Mouse (Mus musculus) adrenal gland, postnatal 36 days (tissue): ENCODE data around the gene Tmem217. TPM values are rescaled to one million over a fixed set of nuclear protein-coding genes. Genes with fewer than 3 reads are reported as not detected.
A peak's percentile ranks its signal among the peaks of the same experiment; 100 is the strongest.

Experiments used
- DNase-seq, 2 experiments: peaks; one replicate each; pipeline ENCODE4 v3.0.0; 2021; ENCODE audit warnings: mixed read lengths in 1 of 2
- long read RNA-seq, 2 experiments: library from polyadenylated mRNA; stranded (forward); transcript quantifications; one replicate each; pipeline ENCODE4 v2.0.0; 2021; ENCODE audit warnings: borderline sequencing depth in 2 of 2
- total RNA-seq, 2 experiments: library from RNA; stranded (reverse); gene quantifications; 2 replicates each; pipeline ENCODE4 v1.2.3; 2021

The Tmem217 gene
- not detected for total RNA-seq
- long read RNA-seq, experiment 1, result 0 reads
- long read RNA-seq, experiment 2, result 0 reads

DNA sequence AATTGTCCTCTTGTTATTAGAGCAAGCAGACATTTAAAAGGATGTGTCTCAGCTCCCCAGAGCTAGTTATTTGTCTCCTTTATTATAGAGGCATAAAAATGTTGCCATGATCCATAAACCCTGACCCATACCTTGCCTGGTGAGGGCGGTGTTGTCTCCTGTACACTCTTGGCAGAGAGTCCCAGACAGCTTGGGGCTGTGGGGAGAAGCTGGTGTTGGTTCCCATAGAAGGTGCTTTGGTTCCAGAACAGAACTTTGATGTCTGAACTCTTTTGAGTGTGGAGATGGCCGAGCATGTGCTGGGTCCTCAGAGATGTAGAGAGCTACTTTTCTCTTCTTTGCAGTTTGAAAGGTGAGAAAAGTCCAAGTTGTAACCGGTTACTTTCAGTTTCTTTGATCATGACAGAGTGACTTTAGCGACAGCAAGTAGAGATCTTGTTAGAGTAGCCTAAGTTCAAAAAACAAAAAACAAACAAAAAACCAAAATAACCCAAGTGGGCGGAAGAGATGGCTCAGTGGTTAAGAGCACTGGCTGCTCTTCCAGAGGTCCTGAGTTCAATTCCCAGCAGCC, at the start of gene Tmem217:
Gene Tmem217, minus strand, starts transcription at position 224 of the 571 bp plus-strand sequence.
- no peak for DNase-seq

DNA sequence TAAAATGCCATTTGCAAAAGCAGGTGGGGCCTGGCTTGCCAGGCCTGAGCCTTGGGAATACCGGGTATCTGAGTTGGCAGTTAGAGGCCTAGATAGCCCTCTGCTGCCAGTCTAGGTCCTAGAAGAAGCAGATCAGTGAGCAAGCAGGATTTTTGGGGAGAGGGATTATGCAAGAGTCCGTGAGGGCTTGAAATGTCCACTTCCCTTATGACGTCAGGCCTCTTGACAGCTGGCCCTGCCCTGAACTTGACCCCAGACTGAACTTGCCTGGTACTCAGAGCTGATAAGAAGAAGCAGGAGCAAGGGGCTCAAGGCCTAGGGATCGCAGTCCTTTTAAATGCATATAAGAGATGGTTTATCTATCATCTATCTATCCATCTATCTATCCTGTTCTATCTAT, 49.2 kb upstream of the Tmem217 start:
- DNase-seq, result peak; percentile 49 to 53

DNA sequence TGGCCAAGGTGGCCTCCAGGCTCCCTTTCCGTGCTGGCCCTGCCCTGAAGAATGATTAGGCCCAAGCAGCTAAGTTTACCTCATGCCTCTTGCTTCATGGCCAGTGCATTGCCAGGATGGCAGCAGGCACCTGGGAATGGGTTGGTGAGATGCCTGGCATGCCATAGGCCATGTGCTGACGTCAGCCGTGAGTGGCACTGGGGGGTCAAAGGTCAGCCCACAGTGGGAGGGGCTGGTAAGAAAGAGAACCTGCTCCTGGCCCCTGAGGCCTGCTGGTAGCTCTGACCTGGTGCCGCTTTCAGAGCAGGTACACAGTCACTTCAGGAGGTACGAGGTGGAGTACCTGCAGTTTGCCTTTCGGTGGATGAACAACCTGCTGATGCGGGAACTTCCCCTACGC, 47.4 kb upstream of the Tmem217 start:
- no peak for DNase-seq

DNA sequence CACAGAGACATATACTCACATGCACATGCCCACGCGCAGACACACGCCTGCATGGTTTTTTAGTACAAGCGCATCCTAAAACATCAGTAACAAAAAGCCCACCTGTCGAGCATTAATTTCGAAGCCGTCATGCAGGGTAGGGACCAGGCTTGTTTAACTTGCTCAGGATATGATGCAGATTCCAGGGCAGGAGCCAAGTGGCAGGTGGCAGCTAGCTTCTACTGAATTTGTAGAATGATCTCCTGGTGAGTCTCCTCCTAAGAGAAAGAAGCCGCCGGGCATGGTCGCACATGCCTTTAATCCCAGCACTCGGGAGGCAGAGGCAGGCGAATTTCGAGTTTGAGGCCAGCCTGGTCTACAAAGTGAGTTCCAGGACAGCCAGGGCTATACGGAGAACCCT, 46.9 kb upstream of the Tmem217 start:
- DNase-seq, result no peak

DNA sequence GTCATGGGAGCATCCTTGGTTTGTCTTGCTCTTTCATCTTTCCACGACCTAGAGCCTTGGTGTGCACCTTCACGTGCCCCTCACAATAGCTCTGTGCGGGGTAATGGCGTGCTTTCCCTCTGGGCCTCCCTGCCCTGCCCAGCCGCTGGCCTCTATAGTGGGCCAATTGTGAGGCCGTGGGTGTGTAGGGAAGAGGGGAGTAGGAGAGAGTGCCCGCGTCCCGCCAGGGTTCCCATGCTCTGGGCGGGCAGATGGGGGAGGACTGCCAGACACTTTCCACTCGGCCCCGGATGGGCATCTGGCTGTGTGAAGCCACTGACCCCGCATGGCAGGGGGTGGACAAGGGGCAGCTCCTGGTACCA, 44.6 kb upstream of the Tmem217 start:
- no peak for DNase-seq

DNA sequence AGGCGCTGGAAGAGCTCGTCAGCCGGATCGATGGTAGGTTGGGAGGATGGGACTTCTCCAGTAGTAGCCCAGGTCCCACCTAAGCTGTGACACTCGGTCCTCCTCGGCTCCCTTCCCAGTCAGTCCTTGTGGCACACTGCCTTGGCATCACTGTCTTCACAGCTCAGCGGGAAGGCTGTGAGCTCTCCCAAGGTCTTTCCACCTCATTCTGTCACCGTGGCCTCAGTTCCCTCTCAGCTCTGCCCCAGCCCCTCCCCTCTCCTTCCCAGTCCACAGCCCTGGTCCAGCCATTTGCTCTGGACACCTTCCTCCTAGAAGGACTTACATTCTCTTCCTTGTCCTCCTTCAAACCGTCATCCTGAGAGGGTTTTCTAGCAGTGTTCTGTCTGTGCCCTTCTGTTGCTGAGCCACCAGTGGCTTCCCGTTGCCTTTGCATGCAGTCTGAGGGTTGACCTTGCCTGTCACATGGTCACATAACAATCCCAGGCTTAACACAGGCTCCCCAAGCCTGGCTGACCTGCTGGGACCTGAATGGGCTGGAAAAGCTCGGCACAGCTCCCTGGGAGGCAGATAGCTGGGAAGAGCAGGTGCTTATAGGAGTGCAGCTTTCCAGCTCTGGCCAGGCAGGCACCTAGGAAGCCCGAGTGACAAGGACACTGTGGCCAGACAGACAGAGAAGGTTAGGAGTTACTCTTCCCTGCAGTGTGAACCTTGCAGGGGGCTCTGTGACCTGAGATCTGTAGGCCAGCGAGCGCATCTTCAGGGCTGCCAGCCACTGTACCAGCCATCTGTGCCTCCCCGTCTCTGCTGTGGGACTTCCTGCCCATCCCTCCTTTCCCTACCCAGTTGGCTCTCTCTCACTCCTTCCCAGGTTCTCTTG, 43.9 kb upstream of the Tmem217 start:
- peak; percentile 52 to 61 for DNase-seq

DNA sequence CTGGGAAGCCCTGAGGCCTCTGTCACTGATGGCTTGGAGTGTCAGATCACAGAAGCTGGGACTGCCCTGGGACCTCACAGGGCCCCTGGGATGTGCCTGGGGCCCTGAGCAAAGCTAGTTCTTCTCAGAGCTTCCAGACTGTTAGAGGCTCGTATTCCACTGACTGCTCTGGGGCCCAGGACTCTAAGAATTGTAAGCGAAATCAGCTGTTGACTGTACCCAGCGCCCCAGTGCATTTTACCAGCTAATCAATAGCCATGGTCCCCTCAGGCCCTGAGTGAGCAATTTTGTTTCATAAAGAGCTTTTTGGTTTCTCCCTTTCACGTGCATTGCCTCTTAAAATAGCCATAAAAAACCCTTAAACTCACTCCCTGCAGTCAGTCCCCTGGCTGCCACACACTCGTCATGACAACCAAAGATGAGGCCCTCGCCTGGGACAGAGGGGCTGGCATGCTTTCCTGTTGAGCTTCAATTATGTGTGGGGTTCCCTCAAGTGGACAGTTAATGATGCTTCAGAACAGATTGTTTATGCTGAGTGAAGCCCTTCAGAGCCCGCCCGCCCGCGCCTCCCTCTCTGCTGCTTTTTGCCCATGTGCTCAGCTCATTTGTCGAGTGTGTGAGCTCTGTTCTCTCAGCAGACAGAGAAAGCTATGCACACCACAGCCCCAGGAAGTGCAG, 37.2 kb upstream of the Tmem217 start:
- no peak for DNase-seq

DNA sequence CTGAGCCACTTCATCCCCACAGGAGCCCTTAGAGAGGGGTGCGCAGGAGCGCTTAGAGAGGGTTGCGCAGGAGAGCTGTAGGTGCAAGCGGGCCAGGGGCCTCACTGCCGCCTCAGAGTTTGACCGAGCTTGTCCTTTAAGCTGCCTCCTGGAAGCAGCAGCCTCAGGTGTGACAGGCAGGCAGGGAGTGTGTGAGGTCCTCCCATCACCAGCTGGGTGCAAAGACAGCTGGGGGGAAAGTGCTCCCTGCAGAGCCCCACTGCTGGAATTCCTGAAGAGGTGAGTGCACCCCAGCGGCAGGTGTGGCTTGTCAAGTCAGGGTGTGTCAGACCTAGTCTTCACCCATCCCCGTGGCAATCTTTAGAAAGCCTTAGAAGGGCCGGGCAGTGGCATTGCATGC, 34.7 kb upstream of the Tmem217 start:
- no peak for DNase-seq

DNA sequence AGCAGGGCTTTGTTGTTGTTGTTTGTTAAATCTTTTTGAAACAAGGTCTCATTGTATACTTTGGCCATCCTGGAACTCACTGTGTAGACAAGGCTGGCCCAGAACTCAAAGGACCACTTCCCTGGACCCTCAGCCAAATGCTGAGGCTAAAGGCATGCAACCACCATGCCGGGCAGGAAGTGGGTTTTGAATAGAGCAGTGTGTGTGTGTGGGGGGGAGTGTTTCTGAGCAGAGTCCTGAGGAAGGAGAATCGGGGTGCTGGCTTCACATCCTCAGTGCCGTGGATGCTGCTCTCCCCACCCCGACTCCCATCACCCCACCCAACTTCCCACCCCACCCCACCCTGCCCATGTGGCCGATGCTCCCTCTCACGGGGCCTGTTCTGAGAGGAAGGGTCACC, 33.3 kb upstream of the Tmem217 start:
- no peak for DNase-seq

DNA sequence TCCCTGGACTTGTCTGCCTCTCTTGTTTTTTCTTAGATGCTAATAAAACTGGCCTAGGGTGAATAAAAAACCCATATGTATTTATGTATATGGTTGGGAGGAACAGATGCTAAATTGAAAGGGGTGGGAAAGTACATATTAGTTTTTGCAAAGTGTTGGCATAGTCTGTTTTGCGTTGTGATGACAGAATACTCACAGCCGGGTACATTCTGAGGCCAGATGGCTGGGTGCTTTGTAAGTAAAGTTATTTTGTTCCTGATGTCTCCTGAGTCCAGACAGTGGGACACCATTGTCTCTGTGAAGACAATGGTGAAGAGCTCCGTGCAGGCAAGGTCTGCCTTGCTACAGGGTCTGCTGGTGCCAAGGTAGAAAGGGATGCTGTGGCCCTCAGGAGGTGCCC, 32.6 kb upstream of the Tmem217 start:
- DNase-seq, result no peak

DNA sequence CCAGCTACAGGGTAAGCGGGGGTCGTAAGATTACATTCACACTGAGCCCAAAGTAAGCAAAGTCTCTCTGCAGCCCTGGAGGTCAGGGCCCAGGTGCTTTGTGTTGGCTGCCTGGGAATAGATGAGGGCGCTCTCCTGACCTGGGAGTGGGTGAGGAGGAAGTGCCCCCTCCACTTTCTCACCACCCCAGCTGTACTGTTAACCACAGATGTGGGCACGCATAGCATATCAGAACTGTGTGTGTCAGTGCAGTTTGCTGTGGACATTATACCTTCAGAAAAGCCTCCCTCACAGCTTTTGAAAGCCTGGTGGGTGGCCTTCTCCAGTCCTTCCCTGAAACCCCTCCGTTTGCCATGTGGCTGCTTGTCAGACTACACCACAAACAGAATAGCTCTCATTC, 32.1 kb upstream of the Tmem217 start:
- DNase-seq, result no peak

DNA sequence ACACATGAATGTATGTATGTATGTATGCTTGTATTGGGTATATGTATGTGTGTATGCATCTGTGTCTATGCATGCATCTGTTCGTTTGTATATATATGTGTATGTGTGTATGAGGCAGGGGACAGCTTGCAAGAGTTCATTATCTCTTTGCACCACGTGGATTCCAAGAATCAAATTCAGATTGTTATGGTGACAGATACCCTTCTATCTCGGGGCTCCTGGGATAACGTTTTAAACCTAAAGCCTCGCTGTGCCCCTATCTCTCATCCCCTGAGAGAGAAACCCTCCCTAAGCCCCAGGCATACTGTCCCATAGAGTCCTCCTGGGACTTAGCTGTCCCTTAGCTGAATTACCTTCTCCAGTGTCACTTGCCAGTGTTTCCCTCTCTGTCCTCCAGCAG, 31.4 kb upstream of the Tmem217 start:
- DNase-seq, result no peak

DNA sequence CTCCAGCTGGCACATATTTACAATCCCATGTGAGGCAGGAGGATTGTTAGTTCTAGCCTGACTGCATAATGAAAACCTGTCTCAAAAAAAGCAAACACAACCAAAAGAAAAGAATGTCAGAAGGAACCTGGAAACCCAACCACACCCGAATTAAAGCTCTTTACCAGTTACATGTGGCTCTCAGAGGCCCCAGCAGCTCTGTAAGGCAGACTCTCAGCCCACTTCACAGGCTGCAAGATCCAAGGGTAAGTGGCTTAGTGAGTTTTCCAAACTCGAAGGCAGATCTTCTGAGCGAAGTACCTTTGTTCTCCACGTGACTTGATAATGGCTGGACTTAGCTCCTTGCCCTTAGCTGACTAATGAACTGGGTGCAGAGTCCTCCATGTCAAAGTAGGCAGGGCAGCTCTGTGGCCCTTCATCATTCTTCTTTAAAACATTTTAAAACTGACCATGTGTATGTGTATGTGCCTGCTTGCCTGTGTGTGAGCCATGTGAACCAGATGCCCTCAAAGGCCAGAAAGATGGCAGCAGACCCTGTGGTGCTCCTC, 27.5 kb upstream of the Tmem217 start:
- DNase-seq, result no peak

DNA sequence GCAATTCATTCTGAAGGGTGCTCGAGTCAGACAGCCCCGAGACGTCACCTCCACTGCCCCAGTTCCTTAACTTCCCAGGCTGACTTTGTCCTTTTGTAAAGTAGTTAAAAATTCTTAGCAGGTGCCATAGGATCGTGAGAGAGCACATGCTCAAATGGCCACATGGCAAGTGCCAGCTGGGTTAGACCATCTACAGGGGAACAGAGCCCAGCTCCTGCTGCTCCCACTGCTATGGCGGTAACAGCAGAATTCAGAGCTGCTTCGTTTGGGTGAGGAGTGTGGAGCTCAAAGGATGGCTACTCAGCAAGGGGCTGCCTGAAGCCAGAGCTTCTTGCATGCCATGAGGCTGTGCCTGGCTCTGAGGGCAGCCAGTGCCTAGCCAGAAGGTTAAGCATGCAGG, 17.6 kb upstream of the Tmem217 start:
- no peak for DNase-seq

DNA sequence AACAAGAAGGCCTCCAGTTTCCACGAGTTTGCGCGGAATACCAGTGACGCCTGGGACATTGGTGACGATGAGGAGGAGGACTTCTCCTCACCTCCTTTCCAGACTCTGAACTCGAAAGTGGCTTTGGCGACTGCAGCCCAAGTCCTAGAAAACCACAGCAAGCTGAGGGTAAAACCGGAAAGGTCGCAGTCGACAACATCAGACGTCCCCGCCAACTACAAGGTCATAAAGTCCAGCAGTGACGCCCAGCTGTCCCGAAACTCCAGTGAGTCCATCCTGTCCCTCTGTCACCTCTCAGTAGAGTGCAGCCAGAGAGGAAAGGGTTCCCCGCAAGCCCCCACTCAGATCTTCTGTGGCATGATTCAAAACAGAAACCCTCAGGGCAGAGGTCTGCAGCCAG, 16.2 kb upstream of the Tmem217 start:
- peak; percentile 31 to 38 for DNase-seq

DNA sequence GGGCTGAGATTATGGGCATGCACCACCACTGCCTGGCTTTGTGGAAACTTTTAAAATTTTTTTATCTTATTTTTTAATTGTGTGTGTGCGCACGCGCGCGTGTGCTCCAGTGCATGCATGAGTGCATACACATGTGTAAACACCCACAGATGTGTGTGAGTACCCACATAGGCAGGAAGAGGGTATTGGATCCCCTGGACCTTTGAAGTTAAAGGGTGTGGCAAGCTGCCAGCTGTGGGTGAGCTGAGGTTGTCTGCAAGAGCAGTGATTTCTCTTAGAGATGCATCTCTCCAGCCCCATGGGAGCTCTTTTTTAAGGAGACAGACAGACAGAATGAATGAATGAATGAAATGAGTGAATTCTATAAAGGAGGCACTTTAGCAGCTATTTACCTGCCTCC, 13.3 kb upstream of the Tmem217 start:
- DNase-seq, result peak in 1 of 2 experiments; percentile 25

DNA sequence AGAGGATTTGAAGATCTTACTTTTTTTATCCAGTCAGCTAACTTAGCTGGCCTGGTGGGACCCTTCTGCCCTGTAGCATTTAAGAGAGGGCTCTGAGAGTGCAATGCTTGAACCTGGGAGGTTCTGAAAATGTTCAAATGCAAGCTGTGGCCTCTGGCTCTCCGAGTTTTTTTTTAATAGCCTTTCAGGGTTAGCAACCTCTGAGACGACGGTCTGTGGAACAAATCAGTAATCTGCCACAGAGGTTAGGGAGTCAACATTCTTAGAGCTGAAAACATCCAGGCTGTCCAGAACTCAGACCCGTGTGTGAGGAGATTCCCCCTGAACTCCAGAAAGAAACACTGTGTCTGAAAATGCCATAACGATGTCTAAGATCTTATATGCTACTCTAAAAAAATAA, 6.3 kb upstream of the Tmem217 start:
- DNase-seq, result no peak

DNA sequence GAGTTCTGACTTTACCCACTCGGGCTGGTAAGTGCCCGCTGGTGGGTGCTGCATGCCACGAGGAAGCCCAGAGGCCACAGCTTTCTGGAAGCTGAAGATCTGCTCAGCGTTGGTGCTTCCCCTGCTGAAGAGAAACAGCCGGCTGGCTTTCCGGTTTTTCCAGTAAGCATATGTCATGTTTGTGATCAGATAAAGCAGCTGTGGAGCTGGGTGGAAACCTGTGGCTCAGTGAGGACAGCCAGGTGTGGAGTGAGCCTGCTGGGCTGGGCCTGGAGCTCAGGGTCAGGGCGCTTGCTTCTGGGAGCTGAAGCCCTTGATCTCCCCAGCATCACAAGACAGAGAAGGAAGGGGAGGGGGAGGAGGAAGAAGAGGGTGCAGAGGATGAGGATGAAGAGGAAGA, 4.7 kb upstream of the Tmem217 start:
- no peak for DNase-seq

DNA sequence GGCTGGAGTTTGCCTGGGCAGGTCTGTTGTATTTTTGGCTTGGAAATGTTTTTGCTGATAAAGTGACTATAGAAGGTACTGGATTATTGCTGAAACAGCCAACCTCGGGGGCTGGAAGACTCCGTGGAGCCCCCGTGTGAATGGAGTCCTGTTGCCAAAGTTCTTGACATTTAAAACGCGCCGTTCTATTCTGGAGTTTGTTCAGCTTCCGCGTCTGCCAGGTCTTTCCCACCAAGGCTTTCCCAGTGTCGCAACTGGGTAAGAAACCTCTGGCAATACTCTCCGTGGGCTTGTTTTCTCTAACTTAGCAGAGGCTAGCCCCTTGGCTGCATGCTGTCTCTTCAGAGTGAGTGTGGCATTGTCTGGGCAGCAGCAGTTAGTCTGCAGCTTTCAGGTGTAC, 4.3 kb upstream of the Tmem217 start:
- DNase-seq, result peak; percentile 27 to 50

DNA sequence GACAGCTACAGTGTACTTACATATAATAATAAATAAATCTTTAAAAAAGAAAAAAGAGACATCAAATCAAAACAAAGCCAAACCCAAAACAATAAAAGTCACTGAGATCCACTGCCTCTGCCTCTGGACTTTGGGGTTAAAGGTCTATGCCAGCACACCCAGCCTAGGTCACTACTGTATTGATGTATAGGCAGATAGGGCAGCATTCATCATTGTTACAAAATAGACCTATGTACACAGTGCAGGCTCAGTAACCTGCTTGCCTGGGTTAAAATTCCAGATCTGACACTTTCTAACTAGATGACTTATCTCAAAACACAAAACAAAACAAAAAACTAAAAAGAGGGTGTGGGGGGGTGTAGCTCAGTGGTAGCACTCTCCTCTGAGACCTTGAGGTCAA, 2.0 kb upstream of the Tmem217 start:
- no peak for DNase-seq

DNA sequence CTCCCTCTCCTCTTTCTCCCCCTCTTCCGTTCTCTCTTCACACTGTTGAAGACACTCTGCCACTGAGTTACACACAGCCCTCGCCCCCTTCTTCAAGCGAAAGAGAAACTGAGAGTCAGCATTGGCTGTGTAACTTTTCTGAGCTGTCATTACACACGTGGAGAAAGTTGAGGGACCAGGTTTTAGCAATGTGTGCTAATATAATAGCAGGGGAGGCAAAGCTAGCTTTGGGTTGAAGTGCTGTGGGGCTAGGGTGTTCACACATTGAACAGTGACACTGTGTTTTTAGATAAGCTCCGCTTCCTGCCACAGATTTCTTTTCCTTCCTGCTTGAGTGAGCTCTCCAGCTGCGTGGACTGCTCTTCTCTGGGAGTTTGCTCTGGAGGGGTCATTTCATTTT, 1.2 kb downstream of the Tmem217 start:
- no peak for DNase-seq

DNA sequence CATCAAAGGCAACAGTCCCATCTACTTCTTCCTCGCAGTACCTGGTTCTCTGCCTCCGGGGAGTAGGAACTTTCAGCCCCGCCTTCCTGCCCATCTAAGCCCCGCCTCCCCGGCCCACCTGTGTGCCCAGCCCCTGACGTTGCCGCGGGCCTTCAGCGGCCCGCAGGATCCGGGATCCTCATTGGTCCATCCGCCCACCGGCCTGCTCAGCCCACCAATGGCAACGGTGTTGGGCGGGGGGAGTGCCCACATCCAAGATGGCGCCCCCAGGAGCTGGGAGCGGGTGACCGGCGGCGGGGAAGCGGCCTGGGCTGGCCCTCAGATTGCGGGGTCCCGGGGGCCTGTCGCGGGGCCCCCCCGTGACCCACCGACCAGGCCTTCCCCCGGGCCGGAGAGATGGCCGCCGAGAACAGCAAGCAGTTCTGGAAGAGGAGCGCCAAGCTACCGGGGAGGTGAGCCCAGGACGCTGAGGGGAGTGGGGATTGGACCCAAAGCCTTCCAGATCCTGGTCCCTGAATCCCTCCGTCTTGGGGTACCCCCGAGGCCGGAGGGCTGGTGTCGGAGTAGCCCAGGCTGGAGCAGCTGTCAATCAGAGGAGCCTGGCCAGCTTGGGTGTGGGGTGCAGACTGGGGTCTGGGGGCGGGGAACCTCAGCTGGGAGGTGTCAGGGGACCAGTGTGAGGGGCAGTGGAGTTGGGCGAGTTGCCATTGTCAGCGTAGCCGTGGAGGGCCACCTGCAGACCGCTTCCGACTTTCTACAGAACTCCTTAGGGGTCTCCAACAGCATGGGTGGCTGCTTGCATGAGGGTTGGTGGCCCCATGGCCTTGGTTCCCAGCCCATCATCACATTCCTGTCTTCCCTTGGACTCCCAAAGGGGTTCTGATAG, 2.4 kb downstream of the Tmem217 start, which contains the start of the genes Gm17657 and Tbc1d22b:
Gene Gm17657, minus strand, starts transcription at position 96 of the 886 bp plus-strand sequence.
Gene Tbc1d22b, plus strand, starts transcription at position 243 of the 886 bp plus-strand sequence.
- peak; percentile 97 to 98 for DNase-seq
